32 mouse cellular contexts compared by ENCODE assay signal in the genomic region with DNA sequence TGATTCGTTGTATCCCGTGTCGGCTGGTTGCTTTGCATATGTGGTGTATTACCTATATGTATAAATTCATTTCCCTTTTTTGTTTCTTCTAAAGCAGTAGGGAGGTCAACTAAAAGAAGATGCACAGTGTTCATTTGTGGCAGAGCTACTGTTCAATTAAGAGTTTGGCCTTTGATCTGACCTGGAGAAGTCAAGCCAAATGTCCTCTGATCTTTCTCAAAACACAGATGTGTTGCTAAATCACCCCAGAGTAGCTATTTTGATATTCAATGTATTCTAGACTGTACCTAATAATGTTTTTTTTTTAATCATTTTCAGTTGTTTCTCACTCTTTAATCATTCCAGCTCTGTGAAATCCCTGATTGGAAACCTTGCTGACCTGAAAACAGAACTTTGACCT.
"Had no signal": no experiment of that assay in that cellular context is flagged by ENCODE, and none has a peak within 500 bp of the region (broad histone marks: within the 10 kb centered on the region; RNA-seq: fewer than 3 reads in every experiment).

No protein-coding gene starts in this region.

- H3K4me1 ChIP-seq: limb, embryonic 12.5 days; limb, embryonic 13.5 days; limb, embryonic 15.5 days; liver, embryonic 12.5 days; liver, embryonic 13.5 days; liver, embryonic 15.5 days; lung, embryonic 15.5 days; megakaryocyte, embryonic 14.5 days; midbrain, embryonic 10.5 days; midbrain, embryonic 12.5 days; midbrain, embryonic 13.5 days; midbrain, embryonic 15.5 days; neural tube, embryonic 12.5 days had no signal

- H3K36me3 ChIP-seq: limb, embryonic 10.5 days; limb, embryonic 12.5 days; limb, embryonic 13.5 days; limb, embryonic 15.5 days; liver, embryonic 12.5 days; liver, embryonic 13.5 days; liver, embryonic 15.5 days; lung, embryonic 15.5 days; midbrain, embryonic 10.5 days; midbrain, embryonic 12.5 days; midbrain, embryonic 13.5 days; midbrain, embryonic 15.5 days; neural tube, embryonic 12.5 days had no signal

- H3K4me3 ChIP-seq: left cerebral cortex, adult 2 months; limb, embryonic 10.5 days; limb, embryonic 12.5 days; limb, embryonic 13.5 days; limb, embryonic 15.5 days; liver, embryonic 12.5 days; liver, embryonic 13.5 days; liver, embryonic 15.5 days; lung, embryonic 15.5 days; megakaryocyte, embryonic 14.5 days; midbrain, embryonic 10.5 days; midbrain, embryonic 12.5 days; midbrain, embryonic 13.5 days; midbrain, embryonic 15.5 days; myocyte; neural tube, embryonic 12.5 days had no signal

- DNase-seq: left cerebral cortex, postnatal 4 days; liver; liver, embryonic 13.5 days; liver, postnatal 0 days; lung, adult 18-20 months; lung, adult 2 months; lung, embryonic 14.5 days; lung, postnatal 10 days; lung, postnatal 14 days; lung, postnatal 36 days; lung, postnatal 4 days; midbrain, embryonic 14.5 days had no signal

- H3K9ac ChIP-seq: limb, embryonic 12.5 days; limb, embryonic 13.5 days; limb, embryonic 15.5 days; liver, embryonic 12.5 days; liver, embryonic 13.5 days; liver, embryonic 14.5 days; liver, embryonic 15.5 days; liver, postnatal 0 days; lung, embryonic 14.5 days; lung, embryonic 15.5 days; midbrain, embryonic 12.5 days; midbrain, embryonic 13.5 days; midbrain, embryonic 15.5 days; neural tube, embryonic 12.5 days had no signal

- H3K4me2 ChIP-seq: limb, embryonic 12.5 days; limb, embryonic 13.5 days; limb, embryonic 15.5 days; liver, embryonic 12.5 days; liver, embryonic 13.5 days; liver, embryonic 15.5 days; lung, embryonic 14.5 days; lung, embryonic 15.5 days; midbrain, embryonic 11.5 days; midbrain, embryonic 12.5 days; midbrain, embryonic 13.5 days; midbrain, embryonic 15.5 days; neural tube, embryonic 12.5 days had no signal

- H3K27ac ChIP-seq: left cerebral cortex, adult 2 months; limb, embryonic 10.5 days; limb, embryonic 12.5 days; limb, embryonic 13.5 days; limb, embryonic 15.5 days; liver, embryonic 12.5 days; liver, embryonic 13.5 days; liver, embryonic 14.5 days; liver, embryonic 15.5 days; lung, embryonic 15.5 days; macrophage; midbrain, embryonic 10.5 days; midbrain, embryonic 12.5 days; midbrain, embryonic 13.5 days; midbrain, embryonic 15.5 days; neural tube, embryonic 12.5 days had no signal

- H3K9me3 ChIP-seq: limb, embryonic 10.5 days; limb, embryonic 12.5 days; limb, embryonic 13.5 days; limb, embryonic 15.5 days; liver, embryonic 12.5 days; liver, embryonic 13.5 days; liver, embryonic 15.5 days; lung, embryonic 15.5 days; midbrain, embryonic 10.5 days; midbrain, embryonic 12.5 days; midbrain, embryonic 13.5 days; midbrain, embryonic 15.5 days; neural tube, embryonic 12.5 days had no signal

- H3K27me3 ChIP-seq: limb, embryonic 12.5 days; limb, embryonic 13.5 days; limb, embryonic 15.5 days; liver, embryonic 12.5 days; liver, embryonic 13.5 days; liver, embryonic 15.5 days; lung, embryonic 15.5 days; megakaryocyte, embryonic 14.5 days; midbrain, embryonic 12.5 days; midbrain, embryonic 13.5 days; midbrain, embryonic 15.5 days; neural tube, embryonic 12.5 days had no signal

- ATAC-seq: liver, embryonic 12.5 days; liver, postnatal 0 days; lung, postnatal 0 days; midbrain, embryonic 13.5 days; midbrain, embryonic 15.5 days; midbrain, embryonic 16.5 days had no signal
